Mouse (Mus musculus): ENCODE measurements around the gene Coq8b. TPM values are rescaled to one million over a fixed set of nuclear protein-coding genes. Genes with fewer than 3 reads are reported as not detected.
"Not testable (repeated sequence)": the region's sequence is repeated elsewhere in the genome, so short reads cannot be mapped to it uniquely, and the experiment has no call there.

The Coq8b gene
- polyA plus RNA-seq, 1 experiment from 2014 or later = 20.3 TPM

DNA sequence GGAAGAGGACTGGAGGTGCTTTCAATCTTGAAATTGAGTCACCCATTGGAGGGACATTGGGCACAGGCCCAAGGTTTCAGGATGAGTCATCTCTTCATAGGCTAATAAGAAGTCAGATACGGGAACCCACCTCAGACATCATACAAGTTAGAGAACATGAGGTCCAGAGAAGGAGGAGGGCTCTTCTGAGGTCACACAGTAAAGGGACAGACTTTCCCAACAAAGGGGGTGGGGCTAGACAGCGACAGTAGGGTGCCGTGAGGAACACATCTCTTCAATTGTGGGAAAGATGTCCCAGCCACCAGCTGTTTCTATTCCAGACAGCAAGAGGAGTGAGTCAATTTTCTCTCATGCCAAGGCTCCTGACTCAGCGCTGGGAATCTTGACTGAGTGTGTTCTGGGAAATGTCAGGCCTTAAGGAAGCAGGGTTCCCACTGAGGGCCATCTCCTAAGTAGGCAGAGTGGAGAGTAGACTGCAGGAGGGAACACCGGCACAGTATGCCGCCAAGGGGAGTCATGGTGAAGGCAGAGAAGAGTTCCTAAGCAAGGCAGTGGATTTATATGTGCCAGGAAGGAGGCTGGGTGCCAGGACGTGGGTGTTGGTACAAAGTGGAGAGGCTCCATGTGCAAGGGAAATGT is 1.0 kb upstream of the Coq8b start:
- Histone ChIP-seq H3K4me1 (peaks cover 35% of the 10 kb centered on the region), H3K27ac (peak overlapping the region; percentile 37; the same call in 1 of the 2 replicates), H3K27me3 (no peaks in the 10 kb centered on the region), H3K9me3 (no peaks in the 10 kb centered on the region), H3K4me2 (peak overlapping the region; percentile 61; the same call in 1 of the 2 replicates), H3K4me3 (no peak overlapping the region), H3K9ac (no peak overlapping the region), H3K36me3 (peaks cover 5% of the 10 kb centered on the region; the same call in 1 of the 2 replicates)
- 65% methylated on average over 7 of the region's 7 CpGs for WGBS
- no peak for ATAC-seq (ENCODE audit: borderline replicate concordance, extremely low read depth, low FRiP score, low TSS enrichment)

GRCm38 (mm10) chr7:27233300-27233699 is 477 bp downstream of the Coq8b start:
- 4% methylated on average over 6 of the region's 6 CpGs for WGBS

DNA sequence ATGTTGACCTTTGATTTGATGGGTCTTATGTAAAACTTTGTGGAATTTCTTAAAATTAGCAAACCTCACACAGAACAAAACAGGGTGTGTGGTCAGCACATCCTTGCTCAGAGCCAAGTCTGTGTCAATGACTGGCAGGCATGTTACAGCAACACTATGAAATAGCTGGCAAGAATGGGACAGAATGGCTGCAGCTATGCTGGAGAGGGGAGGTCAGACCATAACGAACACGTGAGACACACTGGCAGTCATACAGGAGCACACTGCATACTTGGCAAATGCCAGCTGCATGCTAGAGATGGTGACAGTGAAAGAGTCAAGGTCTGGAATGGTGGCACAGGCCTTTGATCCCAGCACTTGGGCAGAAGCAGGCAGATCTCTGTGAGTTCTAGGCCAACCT is 2.9 kb downstream of the Coq8b start:
- Histone ChIP-seq H3K4me2 (no peak overlapping the region), H3K9me3 (no peaks in the 10 kb centered on the region), H3K27ac (no peak overlapping the region), H3K27me3 (no peaks in the 10 kb centered on the region), H3K9ac (no peak overlapping the region), H3K36me3 (peaks cover 8% of the 10 kb centered on the region), H3K4me1 (peaks cover 19% of the 10 kb centered on the region), H3K4me3 (no peak overlapping the region)
- ATAC-seq (ENCODE audit: borderline replicate concordance, extremely low read depth, low FRiP score, low TSS enrichment) = no peak
- WGBS = 76% methylated on average over 2 of the region's 2 CpGs

More at GRCm38 (mm10) chr7:27233300-27233699, 477 bp downstream of the Coq8b start:
- H3K4me2 ChIP-seq = peak overlapping the region; percentile 61
- H3K9ac ChIP-seq = peak overlapping the region; percentile 37
- peaks cover 25% of the 10 kb centered on the region for H3K4me1 ChIP-seq
- peak overlapping the region; percentile 37 for H3K27ac ChIP-seq
- H3K27me3 ChIP-seq = no peaks in the 10 kb centered on the region
- H3K36me3 ChIP-seq = peaks cover 8% of the 10 kb centered on the region
- H3K4me3 ChIP-seq = peak overlapping the region; percentile 63
- ATAC-seq (ENCODE audit: borderline replicate concordance, extremely low read depth, low FRiP score, low TSS enrichment) = no peak
- no peaks in the 10 kb centered on the region for H3K9me3 ChIP-seq

DNA sequence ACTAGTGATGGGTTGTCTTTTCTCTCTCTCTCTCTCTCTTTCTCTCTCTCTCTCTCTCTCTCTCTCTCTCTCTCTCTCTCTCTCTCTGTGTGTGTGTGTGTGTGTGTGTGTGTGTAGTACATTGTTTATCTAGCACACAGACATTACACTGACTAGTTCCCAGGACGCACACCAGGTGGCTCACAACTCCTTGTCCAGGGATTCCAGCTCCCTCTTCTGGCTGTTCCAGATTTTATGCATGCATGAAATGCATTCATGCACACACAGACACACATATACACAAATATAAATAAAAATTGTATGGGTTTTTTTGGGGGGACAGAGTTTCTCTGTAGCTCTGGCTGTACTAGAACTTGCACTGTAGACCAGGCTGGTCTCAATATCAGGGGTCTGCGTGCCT is 4.7 kb downstream of the Coq8b start:
- Histone ChIP-seq H3K27me3 (no peaks in the 10 kb centered on the region), H3K4me2 (no peak overlapping the region), H3K36me3 (peaks cover 15% of the 10 kb centered on the region), H3K27ac (no peak overlapping the region), H3K9me3 (no peaks in the 10 kb centered on the region), H3K4me3 (no peak overlapping the region), H3K4me1 (peaks cover 12% of the 10 kb centered on the region), H3K9ac (no peak overlapping the region)
- ATAC-seq (ENCODE audit: borderline replicate concordance, extremely low read depth, low FRiP score, low TSS enrichment) = no peak
- WGBS = 87% methylated on average over 2 of the region's 2 CpGs

DNA sequence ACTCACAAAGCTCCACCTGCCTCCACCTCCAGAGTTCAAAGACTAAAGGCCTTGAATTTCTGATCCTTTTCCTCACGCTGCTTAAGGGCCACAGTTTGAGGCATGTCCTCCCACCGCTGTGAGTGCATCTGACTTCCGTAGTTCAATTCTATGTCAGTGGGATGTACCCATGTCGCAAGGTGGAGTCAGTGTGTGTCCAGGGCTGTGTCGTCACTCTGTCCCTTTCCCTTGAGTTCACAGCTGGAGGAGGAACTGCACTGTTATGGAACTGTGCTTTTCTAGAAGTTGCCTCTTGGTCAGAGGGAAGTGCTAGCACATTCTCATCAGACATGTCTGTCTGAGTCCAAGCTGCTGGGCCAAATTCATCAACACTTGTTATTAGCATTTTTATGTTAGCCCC is 5.7 kb downstream of the Coq8b start:
- no peak overlapping the region for H3K27ac ChIP-seq
- H3K4me3 ChIP-seq = no peak overlapping the region
- no peak overlapping the region for H3K9ac ChIP-seq
- ATAC-seq (ENCODE audit: borderline replicate concordance, extremely low read depth, low FRiP score, low TSS enrichment) = no peak
- WGBS = 85% methylated on average over 5 of the region's 5 CpGs
- peaks cover 7% of the 10 kb centered on the region for H3K4me1 ChIP-seq
- peaks cover 21% of the 10 kb centered on the region for H3K36me3 ChIP-seq
- no peaks in the 10 kb centered on the region for H3K27me3 ChIP-seq
- H3K9me3 ChIP-seq = no peaks in the 10 kb centered on the region
- no peak overlapping the region for H3K4me2 ChIP-seq

DNA sequence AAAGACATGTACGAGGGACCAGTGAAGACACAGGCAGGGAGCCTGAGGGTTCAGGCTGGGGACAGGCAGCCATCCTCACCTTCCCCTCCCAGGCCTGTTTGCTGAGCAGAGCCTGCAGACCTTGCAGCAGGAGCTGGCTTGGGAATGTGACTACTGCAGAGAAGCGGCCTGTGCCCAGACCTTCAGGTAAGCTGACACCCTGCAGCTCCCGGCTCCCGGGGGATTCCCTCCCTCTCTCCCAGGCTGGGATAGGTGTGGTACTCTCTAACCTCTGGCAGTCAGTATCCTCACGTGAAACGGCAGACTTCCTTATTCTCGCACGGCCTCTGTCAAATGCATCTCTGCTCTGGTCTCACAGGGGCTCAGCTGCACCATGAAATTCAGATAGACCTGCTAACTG is 10.4 kb downstream of the Coq8b start:
- H3K4me2 ChIP-seq = no peak overlapping the region
- no peak overlapping the region for H3K4me3 ChIP-seq
- H3K9me3 ChIP-seq = no peaks in the 10 kb centered on the region
- ATAC-seq (ENCODE audit: borderline replicate concordance, extremely low read depth, low FRiP score, low TSS enrichment) = no peak
- no peak overlapping the region for H3K9ac ChIP-seq
- H3K27me3 ChIP-seq = no peaks in the 10 kb centered on the region
- no peak overlapping the region for H3K27ac ChIP-seq
- H3K36me3 ChIP-seq = peaks cover 16% of the 10 kb centered on the region
- H3K4me1 ChIP-seq = no peaks in the 10 kb centered on the region
- WGBS = 52% methylated on average over 8 of the region's 8 CpGs

- not testable (repeated sequence) for H3K4me2 ChIP-seq; H3K27me3 ChIP-seq; ATAC-seq (ENCODE audit: borderline replicate concordance, extremely low read depth, low FRiP score, low TSS enrichment); H3K27ac ChIP-seq; H3K4me3 ChIP-seq; H3K4me1 ChIP-seq; H3K9me3 ChIP-seq; H3K9ac ChIP-seq
- peaks cover 16% of the 10 kb centered on the region for H3K36me3 ChIP-seq
- 80% methylated on average over 2 of the region's 2 CpGs for WGBS
Measured at GRCm38 (mm10) chr7:27244088-27244487, 11.3 kb downstream of the Coq8b start.

- H3K9me3 ChIP-seq = no peaks in the 10 kb centered on the region
- no peak overlapping the region for H3K4me2 ChIP-seq
- 84% methylated on average over 2 of the region's 2 CpGs for WGBS
- no peaks in the 10 kb centered on the region; the same call in 1 of the 2 replicates for H3K36me3 ChIP-seq
- no peak overlapping the region for H3K9ac ChIP-seq
- no peak overlapping the region for H3K4me3 ChIP-seq
- no peaks in the 10 kb centered on the region for H3K4me1 ChIP-seq
- no peak overlapping the region for H3K27ac ChIP-seq
- H3K27me3 ChIP-seq = no peaks in the 10 kb centered on the region
- no peak for ATAC-seq (ENCODE audit: borderline replicate concordance, extremely low read depth, low FRiP score, low TSS enrichment)
Measured at GRCm38 (mm10) chr7:27249146-27249545, 16.3 kb downstream of the Coq8b start.

- H3K9ac ChIP-seq = no peak overlapping the region
- no peaks in the 10 kb centered on the region for H3K9me3 ChIP-seq
- H3K27ac ChIP-seq = no peak overlapping the region
- H3K27me3 ChIP-seq = no peaks in the 10 kb centered on the region
- H3K4me3 ChIP-seq = no peak overlapping the region
- H3K36me3 ChIP-seq = no peaks in the 10 kb centered on the region; the same call in 1 of the 2 replicates
- 72% methylated on average over 5 of the region's 5 CpGs for WGBS
- no peak overlapping the region for H3K4me2 ChIP-seq
- no peaks in the 10 kb centered on the region for H3K4me1 ChIP-seq
- no peak for ATAC-seq (ENCODE audit: borderline replicate concordance, extremely low read depth, low FRiP score, low TSS enrichment)
Measured at GRCm38 (mm10) chr7:27249928-27250327, 17.1 kb downstream of the Coq8b start.

GRCm38 (mm10) chr7:27251946-27252345 is 19.1 kb downstream of the Coq8b start:
- no peaks in the 10 kb centered on the region; the same call in 1 of the 2 replicates for H3K36me3 ChIP-seq
- no peak overlapping the region for H3K4me3 ChIP-seq
- no peak overlapping the region for H3K9ac ChIP-seq
- no peaks in the 10 kb centered on the region for H3K27me3 ChIP-seq
- H3K27ac ChIP-seq = no peak overlapping the region
- H3K4me1 ChIP-seq = peaks cover 2% of the 10 kb centered on the region; the same call in 1 of the 2 replicates
- ATAC-seq (ENCODE audit: borderline replicate concordance, extremely low read depth, low FRiP score, low TSS enrichment) = no peak
- WGBS = 76% methylated on average over 6 of the region's 6 CpGs
- no peak overlapping the region for H3K4me2 ChIP-seq
- H3K9me3 ChIP-seq = no peaks in the 10 kb centered on the region

GRCm38 (mm10) chr7:27255721-27256120 is 22.9 kb downstream of the Coq8b start:
- H3K9ac ChIP-seq = no peak overlapping the region
- 60% methylated on average over 3 of the region's 3 CpGs for WGBS
- no peak overlapping the region for H3K27ac ChIP-seq
- no peaks in the 10 kb centered on the region for H3K27me3 ChIP-seq
- no peaks in the 10 kb centered on the region; the same call in 1 of the 2 replicates for H3K36me3 ChIP-seq
- H3K4me1 ChIP-seq = peaks cover 33% of the 10 kb centered on the region
- no peak overlapping the region for H3K4me2 ChIP-seq
- H3K4me3 ChIP-seq = no peak overlapping the region
- ATAC-seq (ENCODE audit: borderline replicate concordance, extremely low read depth, low FRiP score, low TSS enrichment) = no peak
- no peaks in the 10 kb centered on the region for H3K9me3 ChIP-seq

GRCm38 (mm10) chr7:27257046-27257851 is 24.4 kb downstream of the Coq8b start:
- WGBS = 27% methylated on average over 27 of the region's 27 CpGs
- Histone ChIP-seq H3K36me3 (peaks cover 4% of the 10 kb centered on the region), H3K4me3 (peak overlapping the region; percentile 91; the same call in 1 of the 2 replicates), H3K9me3 (no peaks in the 10 kb centered on the region), H3K27me3 (no peaks in the 10 kb centered on the region), H3K27ac (peak overlapping the region; percentile 66), H3K4me2 (peak overlapping the region; percentile 84), H3K9ac (no peak overlapping the region), H3K4me1 (peaks cover 44% of the 10 kb centered on the region)
- 0 out of 2 replicates have a peak, but pooled peaks have one; percentile 0 for ATAC-seq (ENCODE audit: borderline replicate concordance, extremely low read depth, low FRiP score, low TSS enrichment)

Measured in lung, embryonic 15.5 days (tissue).